Mouse (Mus musculus): ENCODE results near the gene Ccdc91. TPM values are rescaled to one million over a fixed set of nuclear protein-coding genes. Genes with fewer than 3 reads are reported as not detected.

Ccdc91 gene
- polyA plus RNA-seq, 1 experiment from 2014 or later: 25.1 TPM

GRCm38 (mm10) chr6:147510516-147510915, 34.9 kb downstream of the Ccdc91 start:
- Histone ChIP-seq H3K27me3 (no peaks in the 10 kb centered on the region), H3K9me3 (no peaks in the 10 kb centered on the region), H3K4me2 (no peak overlapping the region), H3K36me3 (no peaks in the 10 kb centered on the region), H3K27ac (no peak overlapping the region), H3K9ac (no peak overlapping the region), H3K4me1 (peaks cover 9% of the 10 kb centered on the region), H3K4me3 (no peak overlapping the region)
- ATAC-seq (ENCODE audit: insufficient number of reproducible peaks, low FRiP score, low TSS enrichment, low read depth): no peak
- 93% methylated on average over 2 of the region's 2 CpGs for WGBS

- no peak for ATAC-seq (ENCODE audit: insufficient number of reproducible peaks, low FRiP score, low TSS enrichment, low read depth)
- no peak overlapping the region for H3K27ac ChIP-seq
- 71% methylated on average over 8 of the region's 8 CpGs for WGBS
Observed at GRCm38 (mm10) chr6:147517909-147518308, 42.3 kb downstream of the Ccdc91 start.

GRCm38 (mm10) chr6:147525236-147525635, 49.6 kb downstream of the Ccdc91 start:
- no peak overlapping the region for H3K27ac ChIP-seq
- H3K27me3 ChIP-seq: no peaks in the 10 kb centered on the region
- no peaks in the 10 kb centered on the region for H3K4me1 ChIP-seq
- H3K4me2 ChIP-seq: no peak overlapping the region
- no peaks in the 10 kb centered on the region for H3K36me3 ChIP-seq
- no peak for ATAC-seq (ENCODE audit: insufficient number of reproducible peaks, low FRiP score, low TSS enrichment, low read depth)
- H3K9me3 ChIP-seq: no peaks in the 10 kb centered on the region
- H3K9ac ChIP-seq: no peak overlapping the region
- H3K4me3 ChIP-seq: no peak overlapping the region

More at GRCm38 (mm10) chr6:147517909-147518308, 42.3 kb downstream of the Ccdc91 start:
- H3K27me3 ChIP-seq: no peaks in the 10 kb centered on the region
- H3K4me3 ChIP-seq: no peak overlapping the region
- no peaks in the 10 kb centered on the region for H3K36me3 ChIP-seq
- H3K4me1 ChIP-seq: no peaks in the 10 kb centered on the region
- no peaks in the 10 kb centered on the region for H3K9me3 ChIP-seq
- H3K4me2 ChIP-seq: no peak overlapping the region
- H3K9ac ChIP-seq: no peak overlapping the region

- H3K27ac ChIP-seq: no peak overlapping the region
- 95% methylated on average over 5 of the region's 5 CpGs for WGBS
- no peak overlapping the region for H3K4me2 ChIP-seq
- H3K4me1 ChIP-seq: no peaks in the 10 kb centered on the region
- no peaks in the 10 kb centered on the region for H3K27me3 ChIP-seq
- H3K9me3 ChIP-seq: no peaks in the 10 kb centered on the region
- no peak overlapping the region for H3K4me3 ChIP-seq
- no peaks in the 10 kb centered on the region for H3K36me3 ChIP-seq
- H3K9ac ChIP-seq: no peak overlapping the region
- ATAC-seq (ENCODE audit: insufficient number of reproducible peaks, low FRiP score, low TSS enrichment, low read depth): no peak
Observed at GRCm38 (mm10) chr6:147534971-147535370, 59.3 kb downstream of the Ccdc91 start.

GRCm38 (mm10) chr6:147538236-147538635, 62.6 kb downstream of the Ccdc91 start:
- H3K4me1 ChIP-seq: no peaks in the 10 kb centered on the region
- H3K4me3 ChIP-seq: no peak overlapping the region
- no peaks in the 10 kb centered on the region for H3K9me3 ChIP-seq
- no peaks in the 10 kb centered on the region for H3K36me3 ChIP-seq
- no peak overlapping the region for H3K9ac ChIP-seq
- 81% methylated on average over 5 of the region's 5 CpGs for whole genome bisulfite sequencing
- no peaks in the 10 kb centered on the region for H3K27me3 ChIP-seq
- no peak for ATAC-seq (ENCODE audit: insufficient number of reproducible peaks, low FRiP score, low TSS enrichment, low read depth)
- no peak overlapping the region for H3K27ac ChIP-seq
- H3K4me2 ChIP-seq: no peak overlapping the region

GRCm38 (mm10) chr6:147539056-147539600, 63.5 kb downstream of the Ccdc91 start:
- 57% methylated on average over 7 of the region's 7 CpGs for WGBS
- H3K27ac ChIP-seq: no peak overlapping the region
- H3K36me3 ChIP-seq: no peaks in the 10 kb centered on the region
- H3K9me3 ChIP-seq: no peaks in the 10 kb centered on the region
- H3K4me2 ChIP-seq: no peak overlapping the region
- ATAC-seq (ENCODE audit: insufficient number of reproducible peaks, low FRiP score, low TSS enrichment, low read depth): no peak
- no peak overlapping the region for H3K4me3 ChIP-seq
- no peaks in the 10 kb centered on the region for H3K27me3 ChIP-seq
- H3K9ac ChIP-seq: no peak overlapping the region
- no peaks in the 10 kb centered on the region for H3K4me1 ChIP-seq

GRCm38 (mm10) chr6:147540942-147541341, 65.3 kb downstream of the Ccdc91 start:
- no peak for ATAC-seq (ENCODE audit: insufficient number of reproducible peaks, low FRiP score, low TSS enrichment, low read depth)
- Histone ChIP-seq H3K36me3 (no peaks in the 10 kb centered on the region), H3K27ac (no peak overlapping the region), H3K4me1 (no peaks in the 10 kb centered on the region), H3K9me3 (no peaks in the 10 kb centered on the region), H3K27me3 (no peaks in the 10 kb centered on the region), H3K9ac (no peak overlapping the region), H3K4me3 (no peak overlapping the region), H3K4me2 (no peak overlapping the region)
- 79% methylated on average over 6 of the region's 6 CpGs for WGBS

- H3K27me3 ChIP-seq: no peaks in the 10 kb centered on the region
- no peaks in the 10 kb centered on the region for H3K36me3 ChIP-seq
- no peaks in the 10 kb centered on the region for H3K4me1 ChIP-seq
- no peak overlapping the region for H3K4me2 ChIP-seq
- 59% methylated on average over 6 of the region's 6 CpGs for WGBS
- no peak for ATAC-seq (ENCODE audit: insufficient number of reproducible peaks, low FRiP score, low TSS enrichment, low read depth)
- H3K27ac ChIP-seq: no peak overlapping the region
- H3K9me3 ChIP-seq: no peaks in the 10 kb centered on the region
- H3K4me3 ChIP-seq: no peak overlapping the region
- H3K9ac ChIP-seq: no peak overlapping the region
Observed at GRCm38 (mm10) chr6:147555591-147555990, 80.0 kb downstream of the Ccdc91 start.

GRCm38 (mm10) chr6:147559316-147559715, 83.7 kb downstream of the Ccdc91 start:
- Histone ChIP-seq H3K27me3 (no peaks in the 10 kb centered on the region), H3K36me3 (0 out of 2 replicates have a peak, but pooled peaks cover 3% of the 10 kb centered on the region), H3K4me3 (no peak overlapping the region), H3K27ac (no peak overlapping the region), H3K4me2 (no peak overlapping the region), H3K9ac (no peak overlapping the region), H3K4me1 (no peaks in the 10 kb centered on the region), H3K9me3 (no peaks in the 10 kb centered on the region)
- WGBS: 82% methylated on average over 3 of the region's 3 CpGs
- ATAC-seq (ENCODE audit: insufficient number of reproducible peaks, low FRiP score, low TSS enrichment, low read depth): no peak

GRCm38 (mm10) chr6:147560436-147560835, 84.8 kb downstream of the Ccdc91 start:
- Histone ChIP-seq H3K36me3 (peaks cover 3% of the 10 kb centered on the region; the same call in 1 of the 2 replicates), H3K27me3 (no peaks in the 10 kb centered on the region), H3K4me3 (no peak overlapping the region), H3K9me3 (no peaks in the 10 kb centered on the region), H3K27ac (no peak overlapping the region), H3K9ac (no peak overlapping the region), H3K4me1 (no peaks in the 10 kb centered on the region), H3K4me2 (no peak overlapping the region)
- ATAC-seq (ENCODE audit: insufficient number of reproducible peaks, low FRiP score, low TSS enrichment, low read depth): no peak

- Histone ChIP-seq H3K9ac (no peak overlapping the region), H3K27me3 (no peaks in the 10 kb centered on the region), H3K4me2 (no peak overlapping the region), H3K27ac (no peak overlapping the region), H3K4me3 (no peak overlapping the region), H3K36me3 (no peaks in the 10 kb centered on the region; the same call in 1 of the 2 replicates), H3K9me3 (no peaks in the 10 kb centered on the region), H3K4me1 (0 out of 2 replicates have a peak, but pooled peaks cover 3% of the 10 kb centered on the region)
- peak; percentile 83; the same call in 1 of the 2 replicates for ATAC-seq (ENCODE audit: insufficient number of reproducible peaks, low FRiP score, low TSS enrichment, low read depth)
- 69% methylated on average over 5 of the region's 5 CpGs for WGBS
Observed at GRCm38 (mm10) chr6:147569246-147569645, 93.6 kb downstream of the Ccdc91 start.

GRCm38 (mm10) chr6:147573137-147573536, 97.5 kb downstream of the Ccdc91 start:
- H3K4me1 ChIP-seq: peaks cover 13% of the 10 kb centered on the region

More at GRCm38 (mm10) chr6:147573137-147573536, 97.5 kb downstream of the Ccdc91 start:
- Histone ChIP-seq H3K36me3 (no peaks in the 10 kb centered on the region), H3K4me3 (no peak overlapping the region), H3K27ac (no peak overlapping the region), H3K9ac (no peak overlapping the region), H3K27me3 (no peaks in the 10 kb centered on the region), H3K9me3 (no peaks in the 10 kb centered on the region), H3K4me2 (no peak overlapping the region)
- ATAC-seq (ENCODE audit: insufficient number of reproducible peaks, low FRiP score, low TSS enrichment, low read depth): no peak
- 55% methylated on average over 4 of the region's 4 CpGs for WGBS

Measured in limb, embryonic 15.5 days (tissue).